Mouse (Mus musculus): ENCODE results near the gene Tst.

GRCm38 (mm10) chr15:78447746-78448535 lies 42.2 kb upstream of the Tst start:
- TF ChIP-seq CTCF (IDR thresholded peaks at IDR 0.05; ENCODE audit: control insufficient read depth, insufficient read depth, insufficient replicate concordance, low read depth, low read length): peak; percentile 81
- TF ChIP-seq POLR2A (IDR thresholded peaks at IDR 0.05; ENCODE audit: control insufficient read depth, low read depth, low read length): no peak
